Mouse (Mus musculus): ENCODE results near the gene Mzf1. TPM values are rescaled to one million over a fixed set of nuclear protein-coding genes. Genes with fewer than 3 reads are reported as not detected.

The Mzf1 gene
- polyA plus RNA-seq, 1 experiment, result 7.5 TPM

- TF ChIP-seq POLR2A (IDR thresholded peaks at IDR 0.05; ENCODE audit: control insufficient read depth, low read depth, low read length) (peak; percentile 76), CTCF (IDR thresholded peaks at IDR 0.05; ENCODE audit: control insufficient read depth, insufficient read depth, insufficient replicate concordance, low read depth, low read length) (no peak; the same call in 1 of the 2 replicates)
- H3K27ac ChIP-seq (ENCODE audit: control insufficient read depth, insufficient read depth, low read depth, low read length), result peak within 1 kb of the TSS; percentile 94
- H3K27me3 ChIP-seq (ENCODE audit: control insufficient read depth, insufficient read depth, low read length), result no peaks in the 10 kb centered on the region
- peaks cover 2% of the 10 kb centered on the region for H3K36me3 ChIP-seq (ENCODE audit: control insufficient read depth, insufficient read depth, low read length)
- peak within 1 kb of the TSS; percentile 93 for H3K4me3 ChIP-seq (ENCODE audit: control insufficient read depth, low read depth, low read length)
- peaks cover 25% of the 10 kb centered on the region for H3K4me1 ChIP-seq (ENCODE audit: control insufficient read depth, insufficient read depth, low read length)
Measured at GRCm38 (mm10) chr7:13034148-13034977, 20.2 kb downstream of the Mzf1 start, which contains the start of gene Chmp2a. TSS of gene Chmp2a (minus strand) at chr7:13034807.

- peaks cover 6% of the 10 kb centered on the region for H3K36me3 ChIP-seq (ENCODE audit: control insufficient read depth, insufficient read depth, low read length)
Measured at GRCm38 (mm10) chr7:13033451-13034147, 21.0 kb downstream of the Mzf1 start.

GRCm38 (mm10) chr7:13032541-13032940 lies 22.0 kb downstream of the Mzf1 start:
- TF ChIP-seq POLR2A (IDR thresholded peaks at IDR 0.05; ENCODE audit: control insufficient read depth, low read depth, low read length), result no peak
- TF ChIP-seq CTCF (IDR thresholded peaks at IDR 0.05; ENCODE audit: control insufficient read depth, insufficient read depth, insufficient replicate concordance, low read depth, low read length), result no peak
- Histone ChIP-seq H3K27me3 (ENCODE audit: control insufficient read depth, insufficient read depth, low read length) (no peaks in the 10 kb centered on the region), H3K4me1 (ENCODE audit: control insufficient read depth, insufficient read depth, low read length) (peaks cover 21% of the 10 kb centered on the region), H3K4me3 (ENCODE audit: control insufficient read depth, low read depth, low read length) (no peak overlapping the region), H3K36me3 (ENCODE audit: control insufficient read depth, insufficient read depth, low read length) (peaks cover 11% of the 10 kb centered on the region), H3K27ac (ENCODE audit: control insufficient read depth, insufficient read depth, low read depth, low read length) (no peak overlapping the region)

More at GRCm38 (mm10) chr7:13033451-13034147, 21.0 kb downstream of the Mzf1 start:
- no peak for TF ChIP-seq POLR2A (IDR thresholded peaks at IDR 0.05; ENCODE audit: control insufficient read depth, low read depth, low read length)
- peak overlapping the region; percentile 93 for H3K4me3 ChIP-seq (ENCODE audit: control insufficient read depth, low read depth, low read length)
- H3K4me1 ChIP-seq (ENCODE audit: control insufficient read depth, insufficient read depth, low read length), result peaks cover 21% of the 10 kb centered on the region
- H3K27me3 ChIP-seq (ENCODE audit: control insufficient read depth, insufficient read depth, low read length), result no peaks in the 10 kb centered on the region
- peak overlapping the region; percentile 94 for H3K27ac ChIP-seq (ENCODE audit: control insufficient read depth, insufficient read depth, low read depth, low read length)

GRCm38 (mm10) chr7:13031983-13032382 lies 22.6 kb downstream of the Mzf1 start:
- H3K4me3 ChIP-seq (ENCODE audit: control insufficient read depth, low read depth, low read length), result no peak overlapping the region
- TF ChIP-seq POLR2A (IDR thresholded peaks at IDR 0.05; ENCODE audit: control insufficient read depth, low read depth, low read length) (no peak), CTCF (IDR thresholded peaks at IDR 0.05; ENCODE audit: control insufficient read depth, insufficient read depth, insufficient replicate concordance, low read depth, low read length) (no peak)
- no peak overlapping the region for H3K27ac ChIP-seq (ENCODE audit: control insufficient read depth, insufficient read depth, low read depth, low read length)
- H3K36me3 ChIP-seq (ENCODE audit: control insufficient read depth, insufficient read depth, low read length), result peaks cover 11% of the 10 kb centered on the region
- peaks cover 20% of the 10 kb centered on the region for H3K4me1 ChIP-seq (ENCODE audit: control insufficient read depth, insufficient read depth, low read length)
- no peaks in the 10 kb centered on the region for H3K27me3 ChIP-seq (ENCODE audit: control insufficient read depth, insufficient read depth, low read length)

- Histone ChIP-seq H3K27ac (ENCODE audit: control insufficient read depth, insufficient read depth, low read depth, low read length) (no peak overlapping the region), H3K4me1 (ENCODE audit: control insufficient read depth, insufficient read depth, low read length) (peaks cover 17% of the 10 kb centered on the region), H3K36me3 (ENCODE audit: control insufficient read depth, insufficient read depth, low read length) (peaks cover 11% of the 10 kb centered on the region), H3K27me3 (ENCODE audit: control insufficient read depth, insufficient read depth, low read length) (no peaks in the 10 kb centered on the region), H3K4me3 (ENCODE audit: control insufficient read depth, low read depth, low read length) (no peak overlapping the region)
- TF ChIP-seq POLR2A (IDR thresholded peaks at IDR 0.05; ENCODE audit: control insufficient read depth, low read depth, low read length), result no peak
- no peak for TF ChIP-seq CTCF (IDR thresholded peaks at IDR 0.05; ENCODE audit: control insufficient read depth, insufficient read depth, insufficient replicate concordance, low read depth, low read length)
Measured at GRCm38 (mm10) chr7:13031069-13031468, 23.5 kb downstream of the Mzf1 start.

- H3K36me3 ChIP-seq (ENCODE audit: control insufficient read depth, insufficient read depth, low read length), result peaks cover 11% of the 10 kb centered on the region
- no peak overlapping the region for H3K4me3 ChIP-seq (ENCODE audit: control insufficient read depth, low read depth, low read length)
- 0 out of 2 replicates have a peak, but pooled peaks have one; percentile 6 for TF ChIP-seq POLR2A (IDR thresholded peaks at IDR 0.05; ENCODE audit: control insufficient read depth, low read depth, low read length)
- no peak for TF ChIP-seq CTCF (IDR thresholded peaks at IDR 0.05; ENCODE audit: control insufficient read depth, insufficient read depth, insufficient replicate concordance, low read depth, low read length)
- peaks cover 5% of the 10 kb centered on the region for H3K4me1 ChIP-seq (ENCODE audit: control insufficient read depth, insufficient read depth, low read length)
- H3K27ac ChIP-seq (ENCODE audit: control insufficient read depth, insufficient read depth, low read depth, low read length), result no peak overlapping the region
- H3K27me3 ChIP-seq (ENCODE audit: control insufficient read depth, insufficient read depth, low read length), result no peaks in the 10 kb centered on the region
Measured at GRCm38 (mm10) chr7:13028986-13029385, 25.6 kb downstream of the Mzf1 start.

- peak overlapping the region; percentile 100; the same call in 1 of the 2 replicates for H3K27ac ChIP-seq (ENCODE audit: control insufficient read depth, insufficient read depth, low read depth, low read length)
- H3K4me3 ChIP-seq (ENCODE audit: control insufficient read depth, low read depth, low read length), result peak overlapping the region; percentile 97
- no peak for TF ChIP-seq CTCF (IDR thresholded peaks at IDR 0.05; ENCODE audit: control insufficient read depth, insufficient read depth, insufficient replicate concordance, low read depth, low read length)
- no peak for TF ChIP-seq POLR2A (IDR thresholded peaks at IDR 0.05; ENCODE audit: control insufficient read depth, low read depth, low read length)
- H3K27me3 ChIP-seq (ENCODE audit: control insufficient read depth, insufficient read depth, low read length), result no peaks in the 10 kb centered on the region
- peaks cover 11% of the 10 kb centered on the region for H3K36me3 ChIP-seq (ENCODE audit: control insufficient read depth, insufficient read depth, low read length)
- peaks cover 5% of the 10 kb centered on the region for H3K4me1 ChIP-seq (ENCODE audit: control insufficient read depth, insufficient read depth, low read length)
Measured at GRCm38 (mm10) chr7:13025511-13026112, 29.0 kb downstream of the Mzf1 start.
